Mouse (Mus musculus) olfactory bulb, adult 2 months (tissue): Measurements from ENCODE around the gene Nrxn3. TPM values are rescaled to one million over a fixed set of nuclear protein-coding genes. Genes with fewer than 3 reads are reported as not detected.
A peak's percentile ranks its signal among the peaks of the same experiment; 100 is the strongest.

Experiments used
- H3K27ac ChIP-seq: fragments of 200-500 bp; 2 replicates; pipeline ENCODE4 v1.5.1; 2012; ENCODE audit warnings: low read depth, low read length; ENCODE audit not compliant: insufficient read depth
- H3K4me1 ChIP-seq: fragments of 200-500 bp; 2 replicates; pipeline ENCODE4 v1.6.1; 2012; ENCODE audit warnings: low read length; ENCODE audit not compliant: control insufficient read depth, insufficient read depth
- H3K4me3 ChIP-seq: fragments of 200-500 bp; 2 replicates; pipeline ENCODE4 v1.5.1; 2012; ENCODE audit warnings: mild to moderate bottlenecking, low read depth, low read length, moderate library complexity; ENCODE audit not compliant: insufficient read depth
- CTCF ChIP-seq: fragments of 200-500 bp; IDR thresholded peaks from 2 replicates; pipeline ENCODE4 v1.5.1; 2012; ENCODE audit warnings: low read depth, mild to moderate bottlenecking, low read length, moderate library complexity; ENCODE audit not compliant: insufficient read depth
- POLR2A ChIP-seq: fragments of 200-500 bp; IDR thresholded peaks from 2 replicates; pipeline ENCODE4 v1.6.1; 2012; ENCODE audit warnings: mild to moderate bottlenecking, low read depth, low read length, moderate library complexity; ENCODE audit not compliant: insufficient read depth
- WGBS: fragments of 180-500 bp; shearing (Covaris S2); methylation state at CpG from one replicate; pipeline ENCODE4 v1.1.7; 2018; 5-methylcytosine and 5-hydroxymethylcytosine counted together
- polyA plus RNA-seq: library from polyadenylated mRNA; stranded (reverse); fragments of >200 nt; gene quantifications from 2 replicates; pipeline ENCODE4 v1.2.4, GENCODE M21; 2012; ENCODE audit warnings: low replicate concordance; ENCODE audit not compliant: missing spikeins, insufficient read depth, insufficient read length

Gene Nrxn3
- polyA plus RNA-seq, 1 experiment: not detected

GRCm38 (mm10) chr12:90268111-90268510, 1545.4 kb downstream of the Nrxn3 start:
- 79% methylated on average over 2 of the region's 2 CpGs for WGBS
- Histone ChIP-seq H3K4me3 (no peak overlapping the region), H3K4me1 (no peaks in the 10 kb centered on the region), H3K27ac (no peak overlapping the region)
- TF ChIP-seq POLR2A: no peak
- no peak for TF ChIP-seq CTCF

- TF ChIP-seq POLR2A (no peak), CTCF (no peak)
- Histone ChIP-seq H3K4me3 (no peak overlapping the region), H3K27ac (no peak overlapping the region), H3K4me1 (no peaks in the 10 kb centered on the region)
Observed at GRCm38 (mm10) chr12:90270763-90271379, 1548.2 kb downstream of the Nrxn3 start.

GRCm38 (mm10) chr12:90274621-90275236, 1552.1 kb downstream of the Nrxn3 start:
- Histone ChIP-seq H3K4me1 (no peaks in the 10 kb centered on the region), H3K27ac (peak overlapping the region; percentile 67), H3K4me3 (no peak overlapping the region)
- 25% methylated on average over 7 of the region's 7 CpGs for WGBS
- TF ChIP-seq CTCF: no peak
- TF ChIP-seq POLR2A: no peak

- Histone ChIP-seq H3K4me3 (no peak overlapping the region), H3K4me1 (no peaks in the 10 kb centered on the region), H3K27ac (no peak overlapping the region)
- TF ChIP-seq CTCF (no peak), POLR2A (no peak)
- WGBS: 96% methylated on average over 1 of the region's 1 CpGs
Observed at GRCm38 (mm10) chr12:90281236-90281635, 1558.6 kb downstream of the Nrxn3 start.

GRCm38 (mm10) chr12:90283022-90283421, 1560.3 kb downstream of the Nrxn3 start:
- no peak overlapping the region for H3K27ac ChIP-seq
- TF ChIP-seq POLR2A (no peak), CTCF (no peak)
- WGBS: 53% methylated on average over 5 of the region's 5 CpGs
- H3K4me1 ChIP-seq: no peaks in the 10 kb centered on the region
- H3K4me3 ChIP-seq: no peak overlapping the region

GRCm38 (mm10) chr12:90302671-90303070, 1580.0 kb downstream of the Nrxn3 start:
- H3K27ac ChIP-seq: no peak overlapping the region
- no peak for TF ChIP-seq POLR2A
- 14% methylated on average over 1 of the region's 1 CpGs for WGBS
- no peaks in the 10 kb centered on the region for H3K4me1 ChIP-seq
- H3K4me3 ChIP-seq: no peak overlapping the region

- 93% methylated on average over 15 of the region's 15 CpGs for WGBS
- TF ChIP-seq POLR2A: no peak
- no peak for TF ChIP-seq CTCF
- Histone ChIP-seq H3K27ac (no peak overlapping the region), H3K4me3 (no peak overlapping the region), H3K4me1 (no peaks in the 10 kb centered on the region)
Observed at GRCm38 (mm10) chr12:90331806-90332205, 1609.1 kb downstream of the Nrxn3 start.

GRCm38 (mm10) chr12:90332459-90332858, 1609.8 kb downstream of the Nrxn3 start:
- H3K4me1 ChIP-seq: no peaks in the 10 kb centered on the region
- whole genome bisulfite sequencing: 94% methylated on average over 3 of the region's 3 CpGs
- H3K27ac ChIP-seq: no peak overlapping the region
- H3K4me3 ChIP-seq: no peak overlapping the region
- TF ChIP-seq POLR2A: no peak
- no peak for TF ChIP-seq CTCF

GRCm38 (mm10) chr12:90337496-90338228, 1615.0 kb downstream of the Nrxn3 start:
- H3K4me3 ChIP-seq: no peak overlapping the region
- TF ChIP-seq CTCF (no peak), POLR2A (no peak)
- no peak overlapping the region for H3K27ac ChIP-seq
- H3K4me1 ChIP-seq: no peaks in the 10 kb centered on the region

GRCm38 (mm10) chr12:90338229-90338557, 1615.5 kb downstream of the Nrxn3 start:
- TF ChIP-seq CTCF (no peak), POLR2A (no peak)
- Histone ChIP-seq H3K27ac (no peak overlapping the region), H3K4me1 (no peaks in the 10 kb centered on the region), H3K4me3 (no peak overlapping the region)
- 88% methylated on average over 3 of the region's 3 CpGs for WGBS
